24 mouse cellular contexts compared by ENCODE assay signal in the genomic region with DNA sequence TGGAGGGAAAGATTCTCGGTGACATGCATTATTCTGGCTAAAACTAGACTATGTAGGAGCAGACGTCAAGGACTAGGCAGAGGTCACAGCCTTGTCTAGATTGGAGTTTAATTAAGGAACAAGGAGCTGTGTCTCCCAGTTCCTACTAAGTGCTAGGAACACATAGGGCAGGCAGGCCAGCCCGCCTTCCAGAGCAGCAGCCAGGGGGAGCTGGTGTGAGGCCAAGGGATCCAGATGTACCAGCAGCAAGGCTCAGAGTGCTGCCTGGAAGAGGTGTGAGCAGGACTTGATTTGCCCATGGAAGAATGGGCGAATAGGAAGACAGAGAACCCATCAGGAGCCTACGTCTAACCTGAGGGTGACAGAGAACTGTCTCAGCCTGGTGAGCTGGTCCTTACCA.
A peak's percentile ranks its signal among the peaks of the same experiment; 100 is the strongest.
DNase-seq lines count a peak whose midpoint lies in the region; TF ChIP-seq lines count a peak whose summit lies in the region.
"Had no signal": no experiment of that assay in that cellular context is flagged by ENCODE, and none has a peak within 500 bp of the region (broad histone marks: within the 10 kb centered on the region; RNA-seq: fewer than 3 reads in every experiment).

No protein-coding gene starts in this region.

- TF ChIP-seq RAD21 in CH12.LX (IDR thresholded peaks at IDR 0.05; ENCODE audit: low read depth, low read length): no peak; the same call in none of the 2 replicates

- H3K4me3 ChIP-seq in heart, adult 2 months: no peak overlapping the region
- no peak overlapping the region for H3K4me3 ChIP-seq in layer of hippocampus, adult 2 months
- H3K4me3 ChIP-seq in CH12.LX (replicated peaks in 1 of 3; ENCODE audit: low read depth in 2 of 3, low read length in 2 of 3, poor library complexity in 1 of 3): no peak overlapping the region
- H3K4me3 ChIP-seq: forebrain, embryonic 12.5 days; heart, embryonic 13.5 days; kidney, embryonic 15.5 days; limb, embryonic 13.5 days; megakaryocyte, embryonic 14.5 days; midbrain, embryonic 12.5 days had no signal

- H3K36me3 ChIP-seq in heart, adult 2 months (ENCODE audit: control insufficient read depth, insufficient read depth, low read length): no peaks in the 10 kb centered on the region
- H3K36me3 ChIP-seq in CH12.LX (replicated peaks in 1 of 2; ENCODE audit: control insufficient read depth in 1 of 2, insufficient read depth in 1 of 2, low read length in 1 of 2): no peaks in the 10 kb centered on the region
- H3K36me3 ChIP-seq: forebrain, embryonic 12.5 days; heart, embryonic 13.5 days; kidney, embryonic 15.5 days; limb, embryonic 13.5 days; midbrain, embryonic 12.5 days had no signal

- DNase-seq in heart, adult 2 months: no peak
- no peak for DNase-seq in heart, postnatal 10 days
- DNase-seq in layer of hippocampus, adult 2 months (ENCODE audit: low spot score in 2 of 2): no peak
- no peak for DNase-seq in layer of hippocampus, adult 9-11 months
- DNase-seq in CH12.LX (ENCODE audit: extremely low read depth): no peak
- DNase-seq in ES-CJ7 (ENCODE audit: low read depth, low spot score): peak; percentile 12
- no peak for DNase-seq in kidney, postnatal 14 days
- no peak for DNase-seq in c-Kit-positive CD71-positive TER-119-positive erythroid progenitor cells, embryonic 14.5 days (ENCODE audit: low spot score)
- DNase-seq: adrenal gland, postnatal 25 days; forebrain, postnatal 0 days; heart, postnatal 14 days; kidney, adult 18-20 months; kidney, postnatal 36 days; lung, postnatal 4 days; right cerebral cortex, postnatal 25 days; spleen, adult 18-20 months; thymus, postnatal 4 days had no signal

- intact Hi-C loops in heart, adult 2 months (cut with DNase I): no loop called here
- intact Hi-C loops in heart, postnatal 10 days (cut with DNase I): no loop called here

- H3K4me2 ChIP-seq in CH12.LX (ENCODE audit: insufficient read depth, low read depth, poor library complexity, severe bottlenecking): no peak overlapping the region
- H3K4me2 ChIP-seq: forebrain, embryonic 12.5 days; heart, embryonic 13.5 days; kidney, embryonic 15.5 days; limb, embryonic 13.5 days; liver, embryonic 11.5 days; midbrain, embryonic 12.5 days had no signal

- TF ChIP-seq POLR2A in heart, adult 2 months (IDR thresholded peaks at IDR 0.05; ENCODE audit: insufficient read depth, low read depth, low read length): no peak
- TF ChIP-seq POLR2A in CH12.LX (IDR thresholded peaks at IDR 0.05; ENCODE audit: low read depth, low read length): no peak

- TF ChIP-seq EP300 in heart, adult 2 months (IDR thresholded peaks at IDR 0.05; ENCODE audit: insufficient read depth, low read depth, low read length): no peak
- TF ChIP-seq EP300 in CH12.LX (IDR thresholded peaks at IDR 0.05; ENCODE audit: low read length): no peak

- H3K4me1 ChIP-seq in heart, adult 2 months (ENCODE audit: control insufficient read depth, insufficient read depth, low read length): no peaks in the 10 kb centered on the region; the same call in 1 of the 2 replicates
- peaks cover 12 to 21% of the 10 kb centered on the region in 2 experiments for H3K4me1 ChIP-seq in CH12.LX (ENCODE audit: control insufficient read depth in 1 of 2, insufficient read depth in 2 of 2)
- H3K4me1 ChIP-seq: limb, embryonic 13.5 days; megakaryocyte, embryonic 14.5 days had no signal

- 0 out of 2 replicates have a peak, but pooled peaks have one; percentile 5 for TF ChIP-seq CTCF in heart, adult 2 months (IDR thresholded peaks at IDR 0.05)
- TF ChIP-seq CTCF in layer of hippocampus, adult 2 months (conservative IDR thresholded peaks at IDR 0.05): peak; percentile 61
- peak in 1 of 2 experiments; percentile 46; a peak in 2 of 4 replicates for TF ChIP-seq CTCF in CH12.LX (conservative IDR thresholded peaks at IDR 0.05 in 1 of 2, IDR thresholded peaks at IDR 0.05 in 1 of 2; ENCODE audit: low read depth in 2 of 2, low read length in 2 of 2)

- no peak overlapping the region for H3K9ac ChIP-seq in heart, adult 2 months (ENCODE audit: low read depth, low read length)
- no peak overlapping the region for H3K9ac ChIP-seq in CH12.LX (ENCODE audit: insufficient read depth, low read depth)
- H3K9ac ChIP-seq: forebrain, embryonic 12.5 days; forebrain, postnatal 0 days; kidney, embryonic 15.5 days; limb, embryonic 13.5 days; midbrain, embryonic 12.5 days had no signal

- WGBS in heart, adult 2 months: 76% methylated on average over 5 of the region's 5 CpGs

- no peaks in the 10 kb centered on the region for H3K79me2 ChIP-seq in heart, adult 2 months (replicated peaks; ENCODE audit: control insufficient read depth, insufficient read depth, low read length)
- H3K79me2 ChIP-seq in CH12.LX (replicated peaks; ENCODE audit: control insufficient read depth, extremely low read depth, insufficient read depth, poor library complexity, severe bottlenecking): no peaks in the 10 kb centered on the region

- no peaks in the 10 kb centered on the region for H3K27me3 ChIP-seq in heart, adult 2 months (ENCODE audit: control insufficient read depth, insufficient read depth, low read length)
- H3K27me3 ChIP-seq in CH12.LX (replicated peaks): peaks cover 14% of the 10 kb centered on the region
- H3K27me3 ChIP-seq: forebrain, embryonic 12.5 days; limb, embryonic 13.5 days; midbrain, embryonic 12.5 days had no signal

- H3K27ac ChIP-seq in heart, adult 2 months: no peak overlapping the region
- peak overlapping the region; percentile 80 for H3K27ac ChIP-seq in layer of hippocampus, adult 2 months
- H3K27ac ChIP-seq in CH12.LX (ENCODE audit: insufficient read depth, low read depth): no peak overlapping the region
- H3K27ac ChIP-seq: forebrain, embryonic 12.5 days; heart, embryonic 13.5 days; kidney, embryonic 15.5 days; limb, embryonic 13.5 days; midbrain, embryonic 12.5 days had no signal

- dilution Hi-C loops in CH12.LX (cut with MboI; ENCODE audit: extremely low pct_ligation_motif_present, extremely low pct_unique_long_range_greater_than_20kb, low sequenced_read_pairs): no loop called here

- in situ Hi-C loops in CH12.LX (cut with MboI; ENCODE audit: low pct_ligation_motif_present, low pct_unique_long_range_greater_than_20kb, low sequenced_read_pairs): no loop called here

- no peaks in the 10 kb centered on the region for H3K9me3 ChIP-seq in CH12.LX (replicated peaks; ENCODE audit: low read length)
- H3K9me3 ChIP-seq: forebrain, embryonic 12.5 days; heart, embryonic 13.5 days; kidney, embryonic 15.5 days; limb, embryonic 13.5 days; megakaryocyte, embryonic 14.5 days; midbrain, embryonic 12.5 days had no signal

TF ChIP-seq in CH12.LX, 34 proteins besides CTCF, POLR2A, EP300 and RAD21:
- TF ChIP-seq NELFE (IDR thresholded peaks at IDR 0.05; ENCODE audit: low read depth, low read length): no peak
- no peak for TF ChIP-seq GABPA (IDR thresholded peaks at IDR 0.05; ENCODE audit: insufficient replicate concordance, low read depth, low read length)
- TF ChIP-seq USF2 (conservative IDR thresholded peaks at IDR 0.05; ENCODE audit: low read depth, low read length): no peak
- TF ChIP-seq ZKSCAN1 (IDR thresholded peaks at IDR 0.05; ENCODE audit: borderline replicate concordance, low read depth, low read length): peak; percentile 45
- TF ChIP-seq SMC3 (IDR thresholded peaks at IDR 0.05; ENCODE audit: low read depth, low read length): peak; percentile 22; the same call in 1 of the 2 replicates
- no peak for TF ChIP-seq MAX (IDR thresholded peaks at IDR 0.05; ENCODE audit: low read length)
